Mouse (Mus musculus) liver, adult 2 months (tissue): ENCODE results near the gene Mmp7.

Experiments
- CTCF ChIP-seq: fragments of 200-500 bp; IDR thresholded peaks from 2 replicates; pipeline ENCODE4 v1.5.1; 2011; ENCODE audit warnings: low read depth, low read length, control low read depth
- POLR2A ChIP-seq: fragments of 200-500 bp; IDR thresholded peaks from 2 replicates; pipeline ENCODE4 v1.6.1; 2011; ENCODE audit warnings: low read length, control low read depth; ENCODE audit not compliant: insufficient read depth; ENCODE audit errors: extremely low read depth

DNA sequence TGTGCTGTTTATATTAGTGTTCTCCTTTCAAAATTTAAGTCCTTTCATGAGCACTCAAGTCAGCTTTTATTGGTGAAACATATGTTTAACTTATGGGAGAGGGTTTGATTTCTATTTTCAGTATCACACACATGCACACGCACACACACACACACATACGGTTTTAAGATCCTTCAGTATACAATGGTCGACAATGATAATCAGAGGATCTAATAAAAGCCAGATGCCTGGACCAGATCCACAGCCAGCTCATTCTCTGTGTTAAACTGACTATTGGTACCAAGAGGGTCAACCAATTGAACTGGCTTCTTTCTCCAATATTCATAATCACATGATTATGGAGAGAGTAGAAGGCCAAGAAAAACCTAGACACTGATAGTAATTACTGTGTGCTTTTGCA, 3.8 kb downstream of the Mmp7 start:
- TF ChIP-seq POLR2A (no peak), CTCF (no peak)
